Comparison of ENCODE assay signal across 21 mouse cellular contexts in genomic region chr5:54348820-54349596, GRCm38 (mm10).
DNase-seq lines count a peak whose midpoint lies in the region; ATAC-seq lines count a peak whose summit lies in the region.
"Had no signal": no experiment of that assay in that cellular context is flagged by ENCODE, and none has a peak within 500 bp of the region (broad histone marks: within the 10 kb centered on the region; RNA-seq: fewer than 3 reads in every experiment).

No protein-coding gene starts in this region.

- ATAC-seq in frontal cortex, adult (ENCODE audit: low TSS enrichment) = peak; percentile 44
- ATAC-seq in heart, embryonic 16.5 days (replicated peaks; ENCODE audit: extremely low read depth, insufficient read depth, low FRiP score) = peak; percentile 79
- peak; percentile 30; the same call in 1 of the 2 replicates for ATAC-seq in midbrain, embryonic 15.5 days (replicated peaks)
- ATAC-seq in midbrain, embryonic 13.5 days = no peak
- peak; percentile 37; the same call in 1 of the 2 replicates for ATAC-seq in neural tube, embryonic 13.5 days (ENCODE audit: low read depth)

- H3K27me3 ChIP-seq in heart, embryonic 16.5 days (ENCODE audit: control insufficient read depth, insufficient read depth, low read length) = no peaks in the 10 kb centered on the region
- no peaks in the 10 kb centered on the region for H3K27me3 ChIP-seq in midbrain, embryonic 15.5 days (replicated peaks)
- H3K27me3 ChIP-seq in midbrain, embryonic 13.5 days = no peaks in the 10 kb centered on the region
- no peaks in the 10 kb centered on the region for H3K27me3 ChIP-seq in neural tube, embryonic 13.5 days
- H3K27me3 ChIP-seq: limb, embryonic 15.5 days; liver, embryonic 15.5 days; midbrain, embryonic 12.5 days had no signal

- intact Hi-C loops in heart, postnatal 14 days (cut with DNase I) = no loop called here

- H3K4me3 ChIP-seq in heart, embryonic 16.5 days (ENCODE audit: low read length) = no peak overlapping the region
- no peak overlapping the region for H3K4me3 ChIP-seq in midbrain, embryonic 15.5 days
- H3K4me3 ChIP-seq in midbrain, embryonic 13.5 days (replicated peaks) = no peak overlapping the region
- no peak overlapping the region for H3K4me3 ChIP-seq in neural tube, embryonic 13.5 days
- H3K4me3 ChIP-seq: layer of hippocampus, adult 2 months; limb, embryonic 15.5 days; liver, embryonic 15.5 days; midbrain, embryonic 12.5 days had no signal

- no peak for DNase-seq in frontal cortex, postnatal 10 days (ENCODE audit: low spot score in 2 of 2)
- DNase-seq in heart, postnatal 14 days = no peak
- no peak for DNase-seq in MN1 (ENCODE audit: low spot score)
- DNase-seq: adrenal gland, postnatal 36 days; cerebellum, adult 18-20 months; cerebellum, postnatal 25 days; embryo, embryonic 11 days; gastrocnemius, postnatal 25 days; kidney, adult 18-20 months; kidney, postnatal 10 days; thymus, postnatal 36 days had no signal

- H3K4me2 ChIP-seq in heart, embryonic 16.5 days (ENCODE audit: low read depth, low read length) = no peak overlapping the region
- no peak overlapping the region for H3K4me2 ChIP-seq in midbrain, embryonic 15.5 days
- no peak overlapping the region for H3K4me2 ChIP-seq in midbrain, embryonic 13.5 days (replicated peaks)
- no peak overlapping the region for H3K4me2 ChIP-seq in neural tube, embryonic 13.5 days
- H3K4me2 ChIP-seq: limb, embryonic 15.5 days; liver, embryonic 15.5 days; midbrain, embryonic 12.5 days had no signal

- H3K4me1 ChIP-seq in heart, embryonic 16.5 days (ENCODE audit: control insufficient read depth, insufficient read depth, low read length) = no peaks in the 10 kb centered on the region; the same call in 1 of the 2 replicates
- peaks cover 5% of the 10 kb centered on the region for H3K4me1 ChIP-seq in midbrain, embryonic 15.5 days
- H3K4me1 ChIP-seq in midbrain, embryonic 13.5 days (replicated peaks) = 0 out of 2 replicates have a peak, but pooled peaks cover 5% of the 10 kb centered on the region
- H3K4me1 ChIP-seq in neural tube, embryonic 13.5 days (replicated peaks) = peaks cover 17% of the 10 kb centered on the region
- H3K4me1 ChIP-seq: limb, embryonic 15.5 days; liver, embryonic 15.5 days; midbrain, embryonic 12.5 days had no signal

- H3K9ac ChIP-seq in heart, embryonic 16.5 days (ENCODE audit: low read length) = no peak overlapping the region
- no peak overlapping the region for H3K9ac ChIP-seq in midbrain, embryonic 15.5 days
- H3K9ac ChIP-seq in midbrain, embryonic 13.5 days (replicated peaks) = no peak overlapping the region
- H3K9ac ChIP-seq in neural tube, embryonic 13.5 days = no peak overlapping the region
- H3K9ac ChIP-seq: limb, embryonic 15.5 days; liver, embryonic 15.5 days; midbrain, embryonic 12.5 days had no signal

- 55% methylated on average over 8 of the region's 8 CpGs for WGBS in heart, embryonic 16.5 days
- 60% methylated on average over 8 of the region's 8 CpGs for WGBS in midbrain, embryonic 15.5 days
- 76% methylated on average over 8 of the region's 8 CpGs for WGBS in midbrain, embryonic 13.5 days
- 53% methylated on average over 8 of the region's 8 CpGs for WGBS in neural tube, embryonic 13.5 days

- H3K27ac ChIP-seq in heart, embryonic 16.5 days (ENCODE audit: low read length) = peak overlapping the region; percentile 59
- H3K27ac ChIP-seq in midbrain, embryonic 15.5 days = no peak overlapping the region
- H3K27ac ChIP-seq in midbrain, embryonic 13.5 days = no peak overlapping the region
- H3K27ac ChIP-seq in neural tube, embryonic 13.5 days (replicated peaks) = peak overlapping the region; percentile 61
- H3K27ac ChIP-seq: layer of hippocampus, adult 2 months; limb, embryonic 15.5 days; liver, embryonic 15.5 days; macrophage; midbrain, embryonic 12.5 days had no signal

- H3K36me3 ChIP-seq in heart, embryonic 16.5 days (ENCODE audit: control insufficient read depth, insufficient read depth) = no peaks in the 10 kb centered on the region
- no peaks in the 10 kb centered on the region for H3K36me3 ChIP-seq in midbrain, embryonic 15.5 days (replicated peaks)
- H3K36me3 ChIP-seq in midbrain, embryonic 13.5 days = no peaks in the 10 kb centered on the region
- no peaks in the 10 kb centered on the region for H3K36me3 ChIP-seq in neural tube, embryonic 13.5 days
- H3K36me3 ChIP-seq: limb, embryonic 15.5 days; liver, embryonic 15.5 days; midbrain, embryonic 12.5 days had no signal

- H3K9me3 ChIP-seq in heart, embryonic 16.5 days (replicated peaks; ENCODE audit: control insufficient read depth, low read length) = no peaks in the 10 kb centered on the region
- H3K9me3 ChIP-seq in midbrain, embryonic 15.5 days = no peaks in the 10 kb centered on the region
- no peaks in the 10 kb centered on the region for H3K9me3 ChIP-seq in midbrain, embryonic 13.5 days
- no peaks in the 10 kb centered on the region for H3K9me3 ChIP-seq in neural tube, embryonic 13.5 days
- H3K9me3 ChIP-seq: limb, embryonic 15.5 days; liver, embryonic 15.5 days; midbrain, embryonic 12.5 days had no signal

Comparison
In these comparisons a context has a peak if more than half of its experiments do, and no peak if none do; other contexts are left out.
1. H3K27ac ChIP-seq: peak in heart, embryonic 16.5 days (single experiment) and neural tube, embryonic 13.5 days (single experiment); none in midbrain, embryonic 15.5 days (single experiment) and midbrain, embryonic 13.5 days (single experiment).